Mouse (Mus musculus) E14TG2a.4 (cell line): ENCODE measurements around the gene Tm9sf1.

Experiments used
- CTCF ChIP-seq: conservative IDR thresholded peaks from 2 replicates; pipeline ENCODE4 v1.5.1; 2014; ENCODE audit warnings: low read length
- NANOG ChIP-seq: IDR thresholded peaks from 2 replicates; pipeline ENCODE4 v1.6.1; 2014; ENCODE audit warnings: borderline replicate concordance, low read length, mixed read lengths

- TF ChIP-seq CTCF, result no peak
- no peak for TF ChIP-seq NANOG
These were observed 25.8 kb downstream of the Tm9sf1 start, which contains the start of gene Rec8 for GRCm38 (mm10) chr14:55617822-55618221.
